Mouse (Mus musculus) sigmoid colon, adult 10 weeks (tissue): ENCODE data around the gene 4931414P19Rik. TPM values are rescaled to one million over a fixed set of nuclear protein-coding genes. Genes with fewer than 3 reads are reported as not detected.

Source experiments
- polyA plus RNA-seq: library from polyadenylated mRNA; stranded (reverse); fragments of 350-450 nt; fragmentation: Illumina TruSeq; extraction: RNeasy Lipid Tissue Mini Kit (QIAGEN cat#74804); gene quantifications from one replicate; pipeline ENCODE4 v1.2.3, GENCODE M21; 2014; ENCODE audit warnings: low read depth, low replicate concordance

4931414P19Rik gene
- 2.6 TPM for polyA plus RNA-seq

DNA sequence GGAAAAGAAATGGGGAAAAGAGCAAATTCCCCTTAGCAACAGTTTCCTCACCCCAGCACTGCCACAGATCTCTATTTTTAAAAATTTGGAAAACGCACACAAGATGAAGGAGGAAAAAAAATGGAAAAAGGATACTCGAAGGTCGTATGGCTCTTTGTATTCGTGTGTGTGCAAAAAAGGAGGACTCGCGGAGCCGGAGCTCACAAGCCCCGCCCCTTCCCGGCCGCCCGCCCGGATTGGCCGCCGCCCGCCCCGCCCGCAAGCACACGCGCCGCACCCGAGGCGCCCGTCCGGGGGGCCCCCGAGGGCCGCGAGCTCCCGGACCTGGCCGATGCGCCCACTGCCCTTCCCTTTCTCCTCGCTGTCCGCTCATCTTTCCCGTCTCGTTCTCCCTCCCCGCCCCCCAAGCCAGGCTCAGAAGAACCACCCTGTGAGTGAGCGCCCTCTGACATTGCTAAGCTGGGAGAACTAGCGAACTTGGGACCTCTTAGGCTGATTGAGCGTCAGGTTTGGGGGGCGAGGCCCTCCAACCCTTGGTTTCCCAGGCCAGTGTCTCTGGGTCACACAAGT lies at the start of gene 4931414P19Rik:
TSS of gene 4931414P19Rik (minus strand) at position 242 of the 570 bp plus-strand sequence.

DNA sequence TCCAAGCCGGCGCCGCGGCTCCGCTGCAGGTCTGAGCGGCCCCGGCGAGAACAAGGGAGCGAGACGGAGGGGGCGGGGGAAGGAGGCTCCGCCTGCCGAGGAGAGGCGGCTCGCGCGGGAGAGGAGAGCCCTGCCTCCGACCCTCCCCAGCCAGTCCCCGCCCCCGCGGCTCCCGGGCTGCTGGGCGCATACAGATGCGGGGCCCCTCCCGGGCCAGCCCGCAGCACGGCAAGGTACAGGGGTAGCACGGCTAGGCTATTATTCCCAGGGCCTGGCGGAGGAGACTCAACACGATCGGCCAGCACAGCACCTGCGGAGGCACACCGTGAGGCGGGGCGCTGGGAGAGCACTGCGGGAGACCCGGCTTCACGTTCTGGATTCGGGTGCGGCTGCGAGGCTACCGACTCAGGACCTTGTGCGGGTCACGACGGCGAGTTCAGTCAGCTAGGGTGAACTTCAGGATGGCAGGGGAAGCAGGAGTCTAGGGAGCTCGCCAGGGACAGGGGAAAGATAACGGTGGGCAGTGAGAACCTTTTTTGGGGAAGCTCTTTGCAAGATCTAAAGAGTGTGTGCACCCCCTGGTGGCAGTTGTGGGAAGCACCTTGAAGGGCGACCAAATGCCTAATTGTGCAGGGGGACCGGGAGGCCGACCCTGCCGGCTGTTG lies 35.6 kb upstream of the 4931414P19Rik start, which contains the start of gene Cdh24:
TSS of gene Cdh24 (minus strand) at position 60 of the 665 bp plus-strand sequence.

DNA sequence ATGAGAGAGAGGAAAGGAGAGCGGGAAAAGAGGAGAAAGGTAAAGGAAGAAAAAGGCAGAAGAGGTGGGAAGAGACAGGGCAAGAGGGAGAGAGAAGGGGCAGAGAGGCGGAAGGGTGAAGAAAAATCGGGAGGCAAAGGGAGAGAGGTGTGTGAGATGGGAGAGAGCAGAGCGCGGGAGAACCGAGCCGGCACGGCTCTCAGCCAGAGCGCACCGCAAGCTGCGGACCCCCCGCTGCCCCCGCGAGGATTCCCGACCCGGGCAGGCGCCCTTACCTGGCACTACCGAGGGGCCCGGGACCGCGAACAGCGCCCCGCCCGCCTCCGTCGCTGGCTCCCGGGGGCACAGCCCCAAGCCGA lies 35.1 kb upstream of the 4931414P19Rik start, which contains the start of gene Gm17606:
TSS of gene Gm17606 (plus strand) at position 7 of the 359 bp plus-strand sequence.

DNA sequence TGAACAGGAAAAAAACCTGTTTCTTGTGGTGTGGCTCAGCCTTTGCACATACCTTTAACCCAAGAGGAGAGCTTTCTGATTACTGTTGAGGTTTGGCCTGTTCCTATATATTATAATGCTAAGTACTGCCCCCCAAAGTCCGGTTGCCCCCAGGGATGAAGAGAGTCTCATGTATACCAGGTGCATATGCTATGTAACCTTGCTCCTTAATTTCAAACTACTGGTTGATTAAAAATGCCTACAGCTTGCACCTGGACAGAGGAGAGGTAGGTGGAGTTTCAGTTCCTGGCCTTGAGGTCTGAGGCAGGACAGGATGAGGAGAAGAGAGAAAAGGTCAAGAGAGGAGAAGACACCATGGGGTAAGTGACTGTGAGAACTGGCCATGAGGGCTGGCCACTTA lies 15.3 kb upstream of the 4931414P19Rik start, which contains the start of gene Psmb11:
TSS of gene Psmb11 (plus strand) at position 301 of the 400 bp plus-strand sequence.

DNA sequence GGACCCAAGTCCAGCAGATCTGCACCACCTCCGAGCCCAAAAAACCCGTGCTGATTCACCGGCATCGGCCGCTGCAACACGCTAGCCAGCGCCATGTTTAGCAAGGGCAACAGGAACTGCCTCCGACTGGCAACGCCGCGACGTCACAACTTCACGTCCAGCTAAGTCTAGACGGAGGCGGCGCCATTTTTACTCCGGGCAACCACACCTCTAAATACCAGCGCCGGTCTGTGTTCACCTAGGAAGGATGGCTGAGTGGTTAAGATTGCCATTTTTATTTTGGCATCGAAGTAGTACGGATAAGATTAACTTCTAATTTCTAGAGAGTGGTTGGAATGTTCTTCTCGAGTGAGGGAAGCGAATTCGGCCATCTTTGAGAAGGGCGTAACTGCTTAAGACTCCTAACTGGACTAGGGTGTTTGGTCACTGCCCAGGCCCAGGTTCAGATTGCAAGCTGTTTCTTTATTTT lies 12.1 kb upstream of the 4931414P19Rik start, which contains the start of gene Psmb5:
TSS of gene Psmb5 (minus strand) at position 126 of the 469 bp plus-strand sequence.

DNA sequence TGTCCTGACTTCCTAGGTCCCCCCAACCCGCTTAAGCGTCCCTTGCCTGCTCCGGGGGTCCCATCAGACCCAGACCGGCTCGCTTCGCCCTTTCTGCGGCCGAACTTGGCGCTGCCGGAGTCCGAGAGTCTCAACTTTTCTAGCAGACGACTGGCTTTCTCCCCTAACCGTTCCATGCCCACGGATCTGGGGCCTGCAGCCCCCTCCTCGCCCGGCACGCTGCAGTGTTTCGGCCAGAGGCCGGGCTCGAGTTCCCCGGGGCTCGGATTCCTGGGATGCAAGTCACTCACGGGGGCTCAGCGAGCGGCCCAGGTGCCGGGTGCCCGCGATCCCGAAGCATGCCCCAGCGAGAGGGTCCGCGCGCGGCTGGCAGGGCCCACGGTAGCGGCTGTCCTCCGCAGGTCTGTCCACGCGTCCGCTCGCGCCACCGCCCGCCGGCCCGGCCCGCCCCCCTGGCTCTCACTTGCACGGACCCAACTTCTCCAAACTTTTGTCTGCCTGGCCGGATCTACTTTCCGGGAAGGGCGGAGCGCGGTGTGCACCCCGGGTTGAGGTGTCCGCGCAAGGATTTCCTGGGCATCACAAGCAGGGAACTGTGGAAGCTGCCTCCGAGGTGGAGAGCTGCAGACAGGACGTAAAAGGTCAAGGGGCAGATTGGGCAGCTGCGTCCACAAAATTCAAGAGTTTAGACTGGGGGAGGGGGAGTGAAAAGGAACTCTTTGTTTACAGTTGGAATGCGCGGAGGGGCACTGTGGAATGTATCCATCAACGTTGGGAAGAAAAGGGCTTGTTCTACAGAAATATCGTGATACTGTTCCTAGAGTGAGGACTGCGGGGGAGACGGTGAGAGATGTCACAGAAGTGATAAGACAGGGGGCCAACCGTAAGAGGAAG lies 28.5 kb downstream of the 4931414P19Rik start, which contains the start of gene Ajuba:
TSS of gene Ajuba (minus strand) at position 470 of the 894 bp plus-strand sequence.

DNA sequence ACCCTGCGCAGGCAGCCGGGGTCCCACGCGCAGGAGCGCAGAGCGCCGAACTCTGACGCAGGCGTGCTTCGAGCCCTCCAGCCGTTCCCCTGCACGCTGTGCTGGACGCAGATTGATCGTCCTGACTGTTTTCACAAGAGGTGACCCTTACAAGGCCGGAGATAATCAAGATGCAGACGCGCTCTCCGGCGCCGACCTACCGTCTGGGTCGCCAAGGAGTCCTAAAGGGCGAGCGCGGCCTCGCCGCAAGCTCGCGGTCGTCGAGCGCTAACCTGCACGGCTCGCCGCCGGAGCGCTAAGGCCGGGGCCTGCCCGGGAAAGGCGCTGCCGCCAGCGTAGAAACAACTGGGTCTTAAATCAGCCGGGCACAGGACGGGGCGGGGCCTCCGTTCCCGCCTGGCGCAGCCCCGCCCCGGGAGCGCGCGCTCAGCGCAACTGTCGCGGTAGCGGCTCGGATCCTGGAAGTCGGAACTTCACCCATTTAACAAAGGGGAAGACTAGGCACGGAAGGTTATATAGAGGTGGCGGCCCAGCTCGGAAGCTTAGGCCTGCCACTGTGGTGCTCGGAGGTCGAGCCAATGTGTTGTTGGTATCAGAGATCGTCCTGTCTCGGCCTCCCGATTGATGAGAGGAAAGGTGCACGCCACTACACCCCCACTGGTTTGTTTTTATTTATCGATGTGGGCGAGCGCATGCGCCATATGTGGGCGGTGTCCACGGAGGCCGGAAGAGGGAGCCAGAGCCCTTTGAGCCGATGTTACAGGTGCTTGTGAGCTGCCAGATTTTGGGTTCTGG lies 51.6 kb downstream of the 4931414P19Rik start, which contains the start of gene Haus4:
TSS of gene Haus4 (minus strand) at position 642 of the 795 bp plus-strand sequence.

Other genes starting within 250 kb of the 4931414P19Rik start
- 15.8 TPM for gene Oxa1l, start 245.2 kb downstream of the 4931414P19Rik start, polyA plus RNA-seq
- gene Slc7a7, start 188.2 kb downstream of the 4931414P19Rik start, polyA plus RNA-seq: 5.1 TPM
- gene Mrpl52, start 179.1 kb downstream of the 4931414P19Rik start, polyA plus RNA-seq: 54.2 TPM
- 30.0 TPM for gene Mmp14, start 174.4 kb downstream of the 4931414P19Rik start, polyA plus RNA-seq
- gene Lrp10, start 141.9 kb downstream of the 4931414P19Rik start, polyA plus RNA-seq: 6.7 TPM
- gene Rem2, start 129.9 kb downstream of the 4931414P19Rik start, polyA plus RNA-seq: 0.38 TPM
- gene Prmt5, start 88.5 kb downstream of the 4931414P19Rik start, polyA plus RNA-seq: 37.2 TPM
- gene Haus4, start 51.4 kb downstream of the 4931414P19Rik start, polyA plus RNA-seq: 2.8 TPM
- gene Ajuba, start 28.4 kb downstream of the 4931414P19Rik start, polyA plus RNA-seq: 1.6 TPM
- gene Psmb5, start 12.0 kb upstream of the 4931414P19Rik start, polyA plus RNA-seq: 1.9 TPM
- gene Psmb11, start 15.4 kb upstream of the 4931414P19Rik start, polyA plus RNA-seq: not detected
- gene Gm17606, start 35.0 kb upstream of the 4931414P19Rik start, polyA plus RNA-seq: not detected
- 0.32 TPM for gene Cdh24, start 35.4 kb upstream of the 4931414P19Rik start, polyA plus RNA-seq
- gene 1700123O20Rik, start 80.2 kb upstream of the 4931414P19Rik start, polyA plus RNA-seq: 22.7 TPM
- gene Acin1, start 80.9 kb upstream of the 4931414P19Rik start, polyA plus RNA-seq: 196 TPM
- gene Gm29776, start 92.8 kb upstream of the 4931414P19Rik start, polyA plus RNA-seq: not detected
- not detected for gene Cebpe, start 106.2 kb upstream of the 4931414P19Rik start, polyA plus RNA-seq
- gene Slc7a8, start 176.0 kb upstream of the 4931414P19Rik start, polyA plus RNA-seq: 2.9 TPM
- gene Rnf212b, start 208.1 kb upstream of the 4931414P19Rik start, polyA plus RNA-seq: not detected